Mouse (Mus musculus) forebrain, embryonic 14.5 days (tissue): Measurements from ENCODE around the gene Lman1l. TPM values are rescaled to one million over a fixed set of nuclear protein-coding genes. Genes with fewer than 3 reads are reported as not detected.

Source experiments
- ATAC-seq: fragments of 200-750 bp; cut with Nextera tagmentation; 2 replicates; pipeline ENCODE4 v1.8.0; 2017; ENCODE audit warnings: mild to moderate bottlenecking, moderate library complexity
- DNase-seq: peaks from one replicate; pipeline ENCODE4 v3.0.0-alpha.2; 2015; ENCODE audit warnings: low spot score
- H3K27ac ChIP-seq: fragments of 300-500 bp; sonication (generic); 2 replicates; pipeline ENCODE4 v1.5.1; 2014; ENCODE audit warnings: low read depth, mild to moderate bottlenecking, control low read depth, low read length, moderate library complexity
- H3K27me3 ChIP-seq: fragments of 300-500 bp; sonication (generic); replicated peaks from 2 replicates; pipeline ENCODE4 v1.6.1; 2014; ENCODE audit warnings: low read length, control low read depth, mixed read lengths; ENCODE audit not compliant: control insufficient read depth, insufficient read depth
- H3K36me3 ChIP-seq: fragments of 300-500 bp; sonication (generic); 2 replicates; pipeline ENCODE4 v1.6.1; 2014; ENCODE audit warnings: low read length, control low read depth; ENCODE audit not compliant: control insufficient read depth, insufficient read depth
- H3K4me1 ChIP-seq: fragments of 300-500 bp; sonication (generic); 2 replicates; pipeline ENCODE4 v1.6.1; 2014; ENCODE audit warnings: antibody characterized with exemption, low read length, control low read depth; ENCODE audit not compliant: control insufficient read depth, insufficient read depth
- H3K4me2 ChIP-seq: fragments of 300-500 bp; sonication (generic); 2 replicates; pipeline ENCODE4 v1.6.1; 2014; ENCODE audit warnings: mild to moderate bottlenecking, control low read depth, low read length
- H3K4me3 ChIP-seq: fragments of 300-500 bp; sonication (generic); 2 replicates; pipeline ENCODE4 v1.5.1; 2014; ENCODE audit warnings: low read depth, low read length, control low read depth
- H3K9ac ChIP-seq: fragments of 300-500 bp; sonication (generic); 2 replicates; pipeline ENCODE4 v1.6.1; 2014; ENCODE audit warnings: mild to moderate bottlenecking, low read length, control low read depth, moderate library complexity
- H3K9me3 ChIP-seq: fragments of 300-500 bp; sonication (generic); replicated peaks from 2 replicates; pipeline ENCODE4 v1.6.1; 2016; ENCODE audit warnings: low read length, control low read depth, mixed read lengths; ENCODE audit not compliant: control insufficient read depth
- WGBS: fragments of 180-500 bp; shearing (Covaris S2); extraction: QIAGEN DNeasy Blood & Tissue Kit; methylation state at CpG from one replicate; pipeline ENCODE4 v1.1.7; 2014; 5-methylcytosine and 5-hydroxymethylcytosine counted together
- polyA plus RNA-seq: library from polyadenylated mRNA; unstranded; fragments of >200 nt; fragmentation: Nextera tagmentation; extraction: Ambion mirVana; gene quantifications from 2 replicates; pipeline ENCODE4 v1.2.1, GENCODE M21; 2014

The Lman1l gene
- polyA plus RNA-seq, 1 experiment from 2014 or later = not detected

DNA sequence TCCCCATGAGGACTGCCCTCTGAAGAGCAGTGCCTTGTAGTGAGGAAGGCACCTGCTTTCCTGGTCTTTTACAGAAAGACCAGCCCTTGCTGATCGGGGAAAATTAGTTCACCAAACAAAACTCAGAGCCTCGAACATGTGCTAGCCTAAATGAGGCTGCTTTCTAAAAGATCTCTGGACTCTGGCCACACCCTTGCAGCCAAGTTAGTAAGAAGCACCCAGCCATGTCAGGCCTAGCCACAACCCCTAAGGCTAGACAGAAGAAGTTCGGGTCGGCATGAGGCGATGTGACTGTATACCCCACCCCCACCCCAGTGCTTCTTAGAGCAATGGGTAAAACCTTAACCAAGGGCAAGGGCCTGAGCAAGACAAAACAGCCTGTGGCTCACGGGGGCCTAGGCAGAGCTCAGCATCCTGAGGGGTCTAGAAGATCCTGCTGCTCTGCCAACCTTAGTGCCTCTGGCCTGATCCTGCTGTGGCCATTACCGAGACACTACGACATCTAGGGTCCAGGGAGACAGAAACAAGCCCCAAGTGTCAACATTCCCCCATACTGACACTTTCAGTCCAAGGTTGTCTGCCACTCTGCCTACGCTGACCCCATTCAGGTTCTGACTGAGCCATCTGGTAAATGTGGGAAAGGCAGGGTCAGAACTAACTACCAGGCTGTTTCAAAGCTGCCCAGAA, 22.7 kb upstream of the Lman1l start:
- H3K27me3 ChIP-seq = no peaks in the 10 kb centered on the region
- no peaks in the 10 kb centered on the region for H3K9me3 ChIP-seq
- peaks cover 44% of the 10 kb centered on the region for H3K4me1 ChIP-seq

DNA sequence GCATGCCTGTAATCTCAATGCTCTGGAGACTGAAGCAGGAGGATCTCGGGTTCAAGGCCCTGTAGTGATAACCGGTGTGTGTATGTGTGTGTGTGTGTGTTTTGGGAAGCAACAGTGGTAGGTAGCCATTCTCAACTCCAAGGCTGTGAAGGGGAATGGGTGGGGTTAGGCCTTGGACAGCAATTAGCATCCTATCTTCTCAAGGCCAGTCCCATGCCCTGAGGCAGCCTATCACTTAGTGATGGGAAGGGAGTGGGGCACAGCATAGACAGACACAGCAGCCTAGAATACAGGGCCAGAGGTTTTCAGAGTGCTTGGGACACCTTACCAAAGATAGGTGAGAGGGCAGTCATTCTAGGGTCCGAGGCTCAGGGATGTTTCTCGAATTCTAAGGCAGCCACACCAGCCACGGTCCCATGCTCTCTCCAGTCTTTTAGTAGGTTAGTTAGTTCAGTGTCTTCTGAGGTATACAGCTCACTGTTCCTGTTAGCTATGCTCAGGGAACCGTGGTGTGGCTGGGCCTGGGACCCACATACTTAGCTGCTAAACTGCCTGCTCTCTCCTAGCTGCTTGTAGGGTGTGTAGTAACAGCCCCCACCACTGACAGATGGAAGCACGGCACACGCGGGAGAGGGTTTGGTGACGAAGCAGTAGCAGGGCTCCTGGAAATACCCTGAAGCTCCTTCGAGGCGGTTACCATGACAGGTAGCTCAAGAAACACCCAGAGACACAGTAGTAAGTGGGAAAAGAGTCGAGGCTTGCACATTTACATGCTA, 21.4 kb upstream of the Lman1l start:
- peaks cover 25% of the 10 kb centered on the region for H3K36me3 ChIP-seq
- ATAC-seq (no peak), DNase-seq (no peak)
- H3K9me3 ChIP-seq = no peaks in the 10 kb centered on the region
- no peaks in the 10 kb centered on the region for H3K27me3 ChIP-seq
- peaks cover 48% of the 10 kb centered on the region for H3K4me1 ChIP-seq
- H3K4me3 ChIP-seq = no peak overlapping the region
- peak overlapping the region; percentile 13; the same call in 1 of the 2 replicates for H3K9ac ChIP-seq
- 80% methylated on average over 13 of the region's 13 CpGs for WGBS
- no peak overlapping the region for H3K4me2 ChIP-seq
- H3K27ac ChIP-seq = no peak overlapping the region

More for the DNA sequence above, 22.7 kb upstream of the Lman1l start:
- Histone ChIP-seq H3K4me2 (peak overlapping the region; percentile 98), H3K4me3 (peak overlapping the region; percentile 92), H3K27ac (no peak overlapping the region), H3K36me3 (peaks cover 23% of the 10 kb centered on the region), H3K9ac (peak overlapping the region; percentile 99)
- ATAC-seq (no peak), DNase-seq (no peak)
- WGBS = 64% methylated on average over 9 of the region's 9 CpGs

DNA sequence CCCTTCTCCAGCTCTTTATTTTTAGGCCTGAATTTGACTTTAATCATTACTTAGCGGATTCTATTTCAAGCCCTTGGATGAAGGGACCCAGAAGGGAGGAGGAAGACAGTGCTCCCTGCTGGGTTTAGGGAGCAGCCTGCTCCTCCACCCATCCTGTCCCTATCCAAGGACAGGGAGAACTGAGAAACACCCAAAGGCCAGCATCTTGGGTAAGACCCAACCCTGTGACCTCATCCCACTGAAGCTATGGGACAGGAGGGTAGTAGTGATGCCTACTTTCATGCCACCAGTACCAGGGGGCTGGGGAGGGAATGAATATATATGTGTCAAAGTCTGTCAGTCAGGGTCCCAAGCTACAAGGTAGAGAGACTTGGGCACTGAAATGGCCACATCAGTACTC, 20.4 kb upstream of the Lman1l start:
- Histone ChIP-seq H3K4me2 (no peak overlapping the region), H3K27me3 (no peaks in the 10 kb centered on the region), H3K9me3 (no peaks in the 10 kb centered on the region), H3K4me3 (no peak overlapping the region), H3K27ac (no peak overlapping the region), H3K4me1 (peaks cover 48% of the 10 kb centered on the region), H3K9ac (peak overlapping the region; percentile 37), H3K36me3 (peaks cover 25% of the 10 kb centered on the region)
- no peak for DNase-seq
- ATAC-seq = no peak
- 76% methylated on average over 1 of the region's 1 CpGs for WGBS

GRCm38 (mm10) chr9:57640384-57640783, 19.8 kb upstream of the Lman1l start:
- no peak overlapping the region for H3K4me3 ChIP-seq
- H3K9ac ChIP-seq = peak overlapping the region; percentile 37
- no peaks in the 10 kb centered on the region for H3K27me3 ChIP-seq
- ATAC-seq (no peak), DNase-seq (no peak)
- no peak overlapping the region for H3K27ac ChIP-seq
- 30% methylated on average over 15 of the region's 15 CpGs for WGBS
- peak overlapping the region; percentile 24; the same call in 1 of the 2 replicates for H3K4me2 ChIP-seq
- H3K9me3 ChIP-seq = no peaks in the 10 kb centered on the region
- H3K4me1 ChIP-seq = peaks cover 48% of the 10 kb centered on the region
- peaks cover 25% of the 10 kb centered on the region for H3K36me3 ChIP-seq

GRCm38 (mm10) chr9:57639661-57640328, 19.2 kb upstream of the Lman1l start:
- Histone ChIP-seq H3K4me2 (peak overlapping the region; percentile 24; the same call in 1 of the 2 replicates), H3K27ac (no peak overlapping the region), H3K36me3 (peaks cover 25% of the 10 kb centered on the region), H3K27me3 (no peaks in the 10 kb centered on the region), H3K9ac (peak overlapping the region; percentile 37), H3K9me3 (no peaks in the 10 kb centered on the region), H3K4me3 (no peak overlapping the region), H3K4me1 (peaks cover 48% of the 10 kb centered on the region)
- DNase-seq (no peak), ATAC-seq (no peak)
- WGBS = 70% methylated on average over 5 of the region's 5 CpGs

DNA sequence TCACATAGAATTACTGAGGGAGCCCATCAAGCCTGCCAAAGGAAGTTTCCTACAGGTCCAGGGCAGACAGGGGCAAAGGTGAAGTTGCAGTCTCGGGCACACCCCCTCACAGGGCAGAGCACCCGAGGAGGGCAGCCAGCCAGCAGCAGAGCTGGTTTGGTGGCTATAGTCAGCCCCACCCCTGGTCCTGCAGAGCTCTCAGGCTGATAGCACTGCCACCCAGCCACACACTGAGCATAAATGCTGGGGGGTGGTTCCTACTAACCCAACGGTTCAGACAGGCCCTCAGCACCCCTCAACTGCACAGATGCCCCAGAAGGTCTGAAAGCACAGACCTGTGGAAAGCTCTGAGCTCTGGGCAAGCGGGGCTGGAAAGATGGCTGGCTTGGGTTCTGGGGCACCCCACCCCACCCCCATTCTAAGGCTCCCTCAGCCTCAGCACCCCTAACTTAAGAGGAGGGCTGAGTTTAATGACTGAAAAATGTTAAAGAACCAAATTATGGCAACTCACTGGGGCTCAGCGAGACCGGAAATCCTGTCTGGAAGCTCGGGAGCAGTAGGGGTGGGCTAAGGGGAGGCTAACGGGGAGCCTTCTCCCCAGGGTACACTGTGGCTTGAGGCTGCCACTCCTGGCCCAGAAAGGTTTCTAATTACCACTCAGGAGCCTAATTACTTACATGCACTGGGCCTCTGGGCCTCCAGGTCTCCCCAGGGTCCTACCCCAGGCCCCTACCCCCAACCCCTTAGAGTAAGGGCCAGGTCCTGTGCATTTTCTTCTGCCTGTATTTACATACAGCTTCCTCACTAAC, 18.3 kb upstream of the Lman1l start:
- DNase-seq (no peak), ATAC-seq (no peak)
- peak overlapping the region; percentile 27 for H3K27ac ChIP-seq
- WGBS = 45% methylated on average over 8 of the region's 8 CpGs
- H3K9me3 ChIP-seq = no peaks in the 10 kb centered on the region
- H3K4me3 ChIP-seq = no peak overlapping the region
- no peak overlapping the region for H3K4me2 ChIP-seq
- H3K36me3 ChIP-seq = peaks cover 25% of the 10 kb centered on the region
- H3K27me3 ChIP-seq = no peaks in the 10 kb centered on the region
- peaks cover 43% of the 10 kb centered on the region for H3K4me1 ChIP-seq
- peak overlapping the region; percentile 33; the same call in 1 of the 2 replicates for H3K9ac ChIP-seq

GRCm38 (mm10) chr9:57637741-57638322, 17.3 kb upstream of the Lman1l start:
- Histone ChIP-seq H3K36me3 (peaks cover 29% of the 10 kb centered on the region), H3K9me3 (no peaks in the 10 kb centered on the region), H3K4me3 (no peak overlapping the region), H3K4me2 (no peak overlapping the region), H3K27me3 (no peaks in the 10 kb centered on the region), H3K4me1 (peaks cover 33% of the 10 kb centered on the region), H3K9ac (no peak overlapping the region), H3K27ac (0 out of 2 replicates have a peak overlapping the region, but pooled peaks have one; percentile 27)
- ATAC-seq = no peak
- DNase-seq = no peak
- 57% methylated on average over 6 of the region's 6 CpGs for WGBS

DNA sequence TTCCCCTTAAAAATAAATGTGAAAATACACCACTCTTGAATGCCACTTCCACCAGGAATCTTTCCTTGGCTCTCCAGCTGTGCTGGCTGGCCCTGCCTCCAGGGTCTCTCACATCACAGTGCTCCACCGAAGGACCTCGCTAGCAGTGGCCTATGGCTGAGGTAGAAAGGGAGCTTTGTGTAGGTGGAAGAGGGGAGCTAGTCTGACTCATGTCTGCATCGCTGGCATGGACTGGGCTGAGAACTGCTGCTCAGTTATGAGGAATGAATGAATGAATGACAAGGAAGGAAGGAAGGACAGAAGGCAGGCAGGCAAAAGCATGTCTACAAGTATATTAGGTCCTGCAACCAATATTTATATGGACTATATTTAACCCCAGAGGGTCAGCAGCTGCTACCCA, 16.7 kb upstream of the Lman1l start:
- no peaks in the 10 kb centered on the region for H3K27me3 ChIP-seq
- no peak overlapping the region for H3K4me2 ChIP-seq
- H3K36me3 ChIP-seq = peaks cover 25% of the 10 kb centered on the region
- H3K9ac ChIP-seq = no peak overlapping the region
- ATAC-seq (no peak), DNase-seq (no peak)
- no peak overlapping the region for H3K27ac ChIP-seq
- no peak overlapping the region for H3K4me3 ChIP-seq
- H3K4me1 ChIP-seq = peaks cover 31% of the 10 kb centered on the region
- H3K9me3 ChIP-seq = no peaks in the 10 kb centered on the region
- 65% methylated on average over 3 of the region's 3 CpGs for WGBS
